Mouse (Mus musculus) E14TG2a.4 (cell line): ENCODE results near the gene Tex36.
A peak's percentile ranks its signal among the peaks of the same experiment; 100 is the strongest.

ENCODE experiments used
- CTCF ChIP-seq: conservative IDR thresholded peaks from 2 replicates; pipeline ENCODE4 v1.5.1; 2014; ENCODE audit warnings: low read length
- NANOG ChIP-seq: IDR thresholded peaks from 2 replicates; pipeline ENCODE4 v1.6.1; 2014; ENCODE audit warnings: borderline replicate concordance, low read length, mixed read lengths
- POU5F1 ChIP-seq: IDR thresholded peaks from 2 replicates; pipeline ENCODE4 v1.6.1; 2014; ENCODE audit warnings: low read length, borderline replicate concordance

DNA sequence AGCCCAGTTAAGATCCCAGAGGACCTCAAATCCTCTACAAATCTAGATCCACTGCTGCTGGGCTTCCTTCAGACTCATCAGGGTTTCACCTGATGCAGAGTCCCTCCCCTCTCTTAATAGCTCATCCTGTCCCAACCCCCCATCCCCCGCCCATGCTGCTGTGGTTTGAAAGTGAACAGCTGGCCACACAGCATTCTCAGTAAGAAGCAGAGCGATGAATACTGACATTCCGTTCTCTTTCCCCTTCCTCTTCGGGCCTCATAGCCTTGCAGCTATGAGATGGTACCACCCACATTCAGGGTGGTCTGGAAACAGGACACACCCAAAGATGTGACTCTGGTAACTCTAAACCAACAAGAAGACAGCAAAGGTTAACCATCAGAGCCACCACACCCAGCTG, 25.1 kb downstream of the Tex36 start:
- TF ChIP-seq CTCF, result no peak
- TF ChIP-seq POU5F1, result no peak
- TF ChIP-seq NANOG, result peak; percentile 58; the same call in 1 of the 2 replicates
